Mouse (Mus musculus) right cerebral cortex, postnatal 14 days (tissue): ENCODE data around the gene Haus3.

Experiments
- DNase-seq: peaks from one replicate; pipeline ENCODE4 v3.0.0; 2022

Gene Haus3

GRCm38 (mm10) chr5:34168950-34169891 is at the start of gene Haus3, which contains the start of gene Poln:
TSS of gene Haus3 (minus strand) at chr5:34169527.
TSS of gene Poln (minus strand) at chr5:34169448.
- peak; percentile 97 for DNase-seq

GRCm38 (mm10) chr5:34218672-34219071 is 49.3 kb upstream of the Haus3 start:
- no peak for DNase-seq

GRCm38 (mm10) chr5:34217756-34218155 is 48.4 kb upstream of the Haus3 start:
- DNase-seq: no peak

- DNase-seq: no peak
These were observed 46.7 kb upstream of the Haus3 start for GRCm38 (mm10) chr5:34216025-34216424.

GRCm38 (mm10) chr5:34213659-34214058 is 44.3 kb upstream of the Haus3 start:
- no peak for DNase-seq

- DNase-seq: peak; percentile 69
These were observed 41.0 kb upstream of the Haus3 start for GRCm38 (mm10) chr5:34210279-34210678.

- no peak for DNase-seq
These were observed 38.2 kb upstream of the Haus3 start for GRCm38 (mm10) chr5:34207503-34207902.

GRCm38 (mm10) chr5:34205788-34206187 is 36.5 kb upstream of the Haus3 start:
- no peak for DNase-seq

GRCm38 (mm10) chr5:34204911-34205310 is 35.6 kb upstream of the Haus3 start:
- DNase-seq: no peak

- DNase-seq: no peak
These were observed 32.7 kb upstream of the Haus3 start for GRCm38 (mm10) chr5:34202006-34202405.

GRCm38 (mm10) chr5:34201396-34201795 is 32.1 kb upstream of the Haus3 start:
- DNase-seq: no peak

- DNase-seq: peak; percentile 2
These were observed 29.3 kb upstream of the Haus3 start for GRCm38 (mm10) chr5:34198615-34199014.

- DNase-seq: peak; percentile 61
These were observed 27.9 kb upstream of the Haus3 start for GRCm38 (mm10) chr5:34197243-34197642.

GRCm38 (mm10) chr5:34196423-34196822 is 27.1 kb upstream of the Haus3 start:
- DNase-seq: no peak

- peak; percentile 3 for DNase-seq
These were observed 26.5 kb upstream of the Haus3 start for GRCm38 (mm10) chr5:34195786-34196185.

- DNase-seq: peak; percentile 8
These were observed 25.8 kb upstream of the Haus3 start for GRCm38 (mm10) chr5:34194975-34195662.

GRCm38 (mm10) chr5:34194426-34194825 is 25.1 kb upstream of the Haus3 start:
- DNase-seq: peak; percentile 3

- DNase-seq: no peak
These were observed 22.5 kb upstream of the Haus3 start for GRCm38 (mm10) chr5:34191843-34192242.

- DNase-seq: no peak
These were observed 21.7 kb upstream of the Haus3 start for GRCm38 (mm10) chr5:34191021-34191420.

GRCm38 (mm10) chr5:34189521-34189920 is 20.2 kb upstream of the Haus3 start:
- DNase-seq: no peak

- DNase-seq: no peak
These were observed 19.5 kb upstream of the Haus3 start for GRCm38 (mm10) chr5:34188856-34189255.

- peak; percentile 98 for DNase-seq
These were observed 18.4 kb upstream of the Haus3 start, which contains the start of gene Mxd4 for GRCm38 (mm10) chr5:34187601-34188316. TSS of gene Mxd4 (minus strand) at chr5:34187720.

GRCm38 (mm10) chr5:34186961-34187391 is 17.6 kb upstream of the Haus3 start:
- DNase-seq: peak; percentile 52
